Mouse (Mus musculus): ENCODE measurements around the gene Fbxl5. TPM values are rescaled to one million over a fixed set of nuclear protein-coding genes. Genes with fewer than 3 reads are reported as not detected.

Fbxl5 gene
- total RNA-seq, 1 experiment from 2014 or later = 50.0 TPM

GRCm38 (mm10) chr5:43837372-43837771, 15.9 kb upstream of the Fbxl5 start:
- ATAC-seq (replicated peaks; ENCODE audit: low read depth, poor library complexity, severe bottlenecking) = peak; percentile 72

GRCm38 (mm10) chr5:43836590-43836989, 15.2 kb upstream of the Fbxl5 start:
- no peak for ATAC-seq (replicated peaks; ENCODE audit: low read depth, poor library complexity, severe bottlenecking)

GRCm38 (mm10) chr5:43827366-43827765, 5.9 kb upstream of the Fbxl5 start:
- ATAC-seq (replicated peaks; ENCODE audit: low read depth, poor library complexity, severe bottlenecking) = no peak

GRCm38 (mm10) chr5:43826883-43827282, 5.4 kb upstream of the Fbxl5 start:
- no peak for ATAC-seq (replicated peaks; ENCODE audit: low read depth, poor library complexity, severe bottlenecking)

GRCm38 (mm10) chr5:43824580-43824979, 3.1 kb upstream of the Fbxl5 start:
- ATAC-seq (replicated peaks; ENCODE audit: low read depth, poor library complexity, severe bottlenecking) = peak; percentile 56

- no peak for ATAC-seq (replicated peaks; ENCODE audit: low read depth, poor library complexity, severe bottlenecking)
Measured at GRCm38 (mm10) chr5:43822824-43823223, 1.4 kb upstream of the Fbxl5 start.

- ATAC-seq (replicated peaks; ENCODE audit: low read depth, poor library complexity, severe bottlenecking) = no peak
Measured at GRCm38 (mm10) chr5:43822199-43822598, 761 bp upstream of the Fbxl5 start.

- no peak for ATAC-seq (replicated peaks; ENCODE audit: low read depth, poor library complexity, severe bottlenecking)
Measured at GRCm38 (mm10) chr5:43820785-43821184, 653 bp downstream of the Fbxl5 start.

- ATAC-seq (replicated peaks; ENCODE audit: low read depth, poor library complexity, severe bottlenecking) = peak; percentile 89
Measured at GRCm38 (mm10) chr5:43818695-43819094, 2.7 kb downstream of the Fbxl5 start, which contains the start of gene Bst1. Bst1 (plus strand) TSS chr5:43818885.

GRCm38 (mm10) chr5:43815769-43816168, 5.7 kb downstream of the Fbxl5 start:
- no peak for ATAC-seq (replicated peaks; ENCODE audit: low read depth, poor library complexity, severe bottlenecking)

- no peak for ATAC-seq (replicated peaks; ENCODE audit: low read depth, poor library complexity, severe bottlenecking)
Measured at GRCm38 (mm10) chr5:43814536-43814935, 6.9 kb downstream of the Fbxl5 start.

- no peak for ATAC-seq (replicated peaks; ENCODE audit: low read depth, poor library complexity, severe bottlenecking)
Measured at GRCm38 (mm10) chr5:43810427-43811062, 10.9 kb downstream of the Fbxl5 start.

- peak; percentile 97 for ATAC-seq (replicated peaks; ENCODE audit: low read depth, poor library complexity, severe bottlenecking)
Measured at GRCm38 (mm10) chr5:43807744-43808696, 13.4 kb downstream of the Fbxl5 start.

GRCm38 (mm10) chr5:43806914-43807313, 14.5 kb downstream of the Fbxl5 start:
- peak; percentile 51 for ATAC-seq (replicated peaks; ENCODE audit: low read depth, poor library complexity, severe bottlenecking)

- no peak for ATAC-seq (replicated peaks; ENCODE audit: low read depth, poor library complexity, severe bottlenecking)
Measured at GRCm38 (mm10) chr5:43806340-43806739, 15.1 kb downstream of the Fbxl5 start.

- ATAC-seq (replicated peaks; ENCODE audit: low read depth, poor library complexity, severe bottlenecking) = no peak
Measured at GRCm38 (mm10) chr5:43805401-43805800, 16.0 kb downstream of the Fbxl5 start.

- ATAC-seq (replicated peaks; ENCODE audit: low read depth, poor library complexity, severe bottlenecking) = peak; percentile 50; the same call in 1 of the 2 replicates
Measured at GRCm38 (mm10) chr5:43801798-43802197, 19.6 kb downstream of the Fbxl5 start.

- ATAC-seq (replicated peaks; ENCODE audit: low read depth, poor library complexity, severe bottlenecking) = no peak
Measured at GRCm38 (mm10) chr5:43801253-43801652, 20.2 kb downstream of the Fbxl5 start.

GRCm38 (mm10) chr5:43800700-43801099, 20.7 kb downstream of the Fbxl5 start:
- ATAC-seq (replicated peaks; ENCODE audit: low read depth, poor library complexity, severe bottlenecking) = no peak

GRCm38 (mm10) chr5:43799530-43799929, 21.9 kb downstream of the Fbxl5 start:
- peak; percentile 78 for ATAC-seq (replicated peaks; ENCODE audit: low read depth, poor library complexity, severe bottlenecking)

GRCm38 (mm10) chr5:43792354-43792753, 29.1 kb downstream of the Fbxl5 start:
- ATAC-seq (replicated peaks; ENCODE audit: low read depth, poor library complexity, severe bottlenecking) = no peak

Data from common myeloid progenitor, adult 5-6 weeks (primary cell).